Mouse (Mus musculus) heart, adult 2 months (tissue): Measurements from ENCODE around the gene Fzd10.

Experiments
- CTCF ChIP-seq: fragments of 200-600 bp; IDR thresholded peaks from 2 replicates; pipeline ENCODE4 v1.8.1; 2022; ENCODE audit warnings: antibody characterized with exemption, mild to moderate bottlenecking, moderate library complexity
- POLR2A ChIP-seq: fragments of 200-500 bp; IDR thresholded peaks from 2 replicates; pipeline ENCODE4 v1.6.1; 2011; ENCODE audit warnings: mild to moderate bottlenecking, low read depth, low read length, control low read depth; ENCODE audit not compliant: insufficient read depth

- TF ChIP-seq CTCF = no peak
- TF ChIP-seq POLR2A = no peak
Measured at GRCm38 (mm10) chr5:128575997-128576579, 24.6 kb upstream of the Fzd10 start.
